Mouse (Mus musculus) spleen, adult 18-20 months (tissue): Measurements from ENCODE around the gene Vmn2r48.
"Not testable (repeated sequence)": the region's sequence is repeated elsewhere in the genome, so short reads cannot be mapped to it uniquely, and the experiment has no call there.

Experiments
- DNase-seq, 2 experiments: peaks; one replicate each; pipeline ENCODE4 v3.0.0; 2022; ENCODE audit warnings: mixed read lengths in 2 of 2

Gene Vmn2r48

DNA sequence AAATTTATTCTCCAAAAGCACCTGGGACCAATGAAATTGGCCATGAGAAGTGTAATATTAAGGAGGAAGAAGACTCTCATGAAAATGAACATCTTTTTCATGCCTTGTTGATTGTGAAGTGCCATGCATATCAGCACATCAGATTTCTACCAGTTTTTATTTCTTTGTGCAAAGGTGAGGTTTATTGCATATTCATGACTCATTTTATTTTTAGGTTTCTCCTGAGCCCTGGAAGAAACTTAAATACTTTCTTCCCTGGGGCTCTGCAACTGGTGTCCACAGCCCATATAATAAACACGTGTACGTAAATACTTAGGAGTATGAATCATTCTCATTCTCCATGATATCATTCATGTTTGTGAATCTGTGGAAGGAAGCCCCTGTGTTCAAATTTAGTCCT lies at the start of gene Vmn2r48:
TSS of gene Vmn2r48 (minus strand) at position 101 of the 400 bp plus-strand sequence.
- not testable (repeated sequence) for DNase-seq

DNA sequence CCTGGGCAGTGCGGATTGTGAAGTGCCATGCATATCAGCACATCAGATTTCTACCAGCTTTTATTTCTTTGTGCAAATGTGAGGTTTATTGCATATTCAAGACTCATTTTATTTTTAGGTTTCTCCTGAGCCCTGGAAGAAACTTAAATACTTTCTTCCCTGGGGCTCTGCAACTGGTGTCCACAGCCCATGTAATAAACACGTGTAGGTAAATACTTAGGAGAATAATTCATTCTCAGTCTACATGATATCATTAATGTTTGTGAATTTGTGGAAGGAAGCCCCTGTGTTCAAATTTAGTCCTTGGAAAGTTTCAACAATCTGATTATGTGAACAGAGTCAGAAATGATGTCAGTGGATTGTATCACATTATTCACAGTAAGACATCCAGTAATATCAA lies 38.8 kb upstream of the Vmn2r48 start, which contains the start of gene Vmn2r49:
TSS of gene Vmn2r49 (minus strand) at position 101 of the 400 bp plus-strand sequence.
- DNase-seq: not testable (repeated sequence)
